Mouse (Mus musculus) layer of hippocampus, postnatal 25 days (tissue): ENCODE measurements at regions not wholly inside any gene's neighbourhood (a gene's known extent, or its start where the extent isn't known, plus 50 kb on each side); places are given as distances from the start of the nearest gene placed in this dataset.

Experiments
- DNase-seq, 2 experiments: peaks; one replicate each; pipeline ENCODE4 v3.0.0; 2022; ENCODE audit warnings: mixed read lengths in 2 of 2, low spot score in 1 of 2; ENCODE audit errors: extremely low spot score in 1 of 2

GRCm38 (mm10) chr9:31794911-31795310 lies 118.4 kb downstream of the Barx2 start:
- DNase-seq: no peak

GRCm38 (mm10) chr9:31775956-31776355 lies 137.3 kb downstream of the Barx2 start:
- DNase-seq: no peak

- no peak for DNase-seq
Observed at GRCm38 (mm10) chr9:31765401-31765800, 147.9 kb downstream of the Barx2 start.

- DNase-seq: no peak
Observed at GRCm38 (mm10) chr9:31757894-31758561, 155.2 kb downstream of the Barx2 start.

- no peak for DNase-seq
Observed at GRCm38 (mm10) chr9:31730443-31730842, 182.8 kb downstream of the Barx2 start.

- no peak for DNase-seq
Observed at GRCm38 (mm10) chr9:31719309-31719708, 194.0 kb downstream of the Barx2 start.

- DNase-seq: no peak
Observed at GRCm38 (mm10) chr9:31710022-31710421, 203.2 kb downstream of the Barx2 start.

- no peak for DNase-seq
Observed at GRCm38 (mm10) chr9:31706688-31707087, 206.6 kb downstream of the Barx2 start.

- no peak for DNase-seq
Observed at GRCm38 (mm10) chr9:31690921-31691475, 222.3 kb downstream of the Barx2 start.

- DNase-seq: no peak
Observed at GRCm38 (mm10) chr9:31688398-31688705, 224.1 kb upstream of the Tmem45b start.

GRCm38 (mm10) chr9:31687686-31688397 lies 223.6 kb upstream of the Tmem45b start:
- no peak for DNase-seq

GRCm38 (mm10) chr9:31686466-31686865 lies 222.2 kb upstream of the Tmem45b start:
- no peak for DNase-seq

- DNase-seq: no peak
Observed at GRCm38 (mm10) chr9:31684812-31685188, 220.5 kb upstream of the Tmem45b start.

GRCm38 (mm10) chr9:31684099-31684811 lies 220.0 kb upstream of the Tmem45b start:
- DNase-seq: no peak

- DNase-seq: no peak
Observed at GRCm38 (mm10) chr9:31683302-31684081, 219.2 kb upstream of the Tmem45b start.

- no peak for DNase-seq
Observed at GRCm38 (mm10) chr9:31682893-31683292, 218.6 kb upstream of the Tmem45b start.

GRCm38 (mm10) chr9:31677150-31677549 lies 212.9 kb upstream of the Tmem45b start:
- DNase-seq: no peak

GRCm38 (mm10) chr9:31659026-31659425 lies 194.8 kb upstream of the Tmem45b start:
- no peak for DNase-seq

GRCm38 (mm10) chr9:31657612-31658011 lies 193.3 kb upstream of the Tmem45b start:
- no peak for DNase-seq

GRCm38 (mm10) chr9:31656676-31657075 lies 192.4 kb upstream of the Tmem45b start:
- no peak for DNase-seq

GRCm38 (mm10) chr9:31654747-31655146 lies 190.5 kb upstream of the Tmem45b start:
- no peak for DNase-seq
